Mouse (Mus musculus) stomach, embryonic 15.5 days (tissue): Measurements from ENCODE around the gene Golt1b. TPM values are rescaled to one million over a fixed set of nuclear protein-coding genes. Genes with fewer than 3 reads are reported as not detected.
A peak's percentile ranks its signal among the peaks of the same experiment; 100 is the strongest.

Source experiments
- ATAC-seq: fragments of 200-750 bp; cut with Nextera tagmentation; 2 replicates; pipeline ENCODE4 v1.8.0; 2017; ENCODE audit warnings: low read depth, moderate number of reproducible peaks, moderate TSS enrichment; ENCODE audit not compliant: insufficient read depth, low FRiP score
- H3K27ac ChIP-seq: fragments of 300-500 bp; sonication (generic); 2 replicates; pipeline ENCODE4 v1.5.1; 2015; ENCODE audit warnings: mild to moderate bottlenecking, inconsistent platforms
- H3K27me3 ChIP-seq: fragments of 300-500 bp; sonication (generic); replicated peaks from 2 replicates; pipeline ENCODE4 v1.6.1; 2015; ENCODE audit warnings: inconsistent platforms
- H3K36me3 ChIP-seq: fragments of 300-500 bp; sonication (generic); 2 replicates; pipeline ENCODE4 v1.6.1; 2015; ENCODE audit warnings: inconsistent platforms
- H3K4me1 ChIP-seq: fragments of 300-500 bp; sonication (generic); 2 replicates; pipeline ENCODE4 v1.6.1; 2015; ENCODE audit warnings: inconsistent platforms
- H3K4me2 ChIP-seq: fragments of 300-500 bp; sonication (generic); 2 replicates; pipeline ENCODE4 v1.6.1; 2015; ENCODE audit warnings: mild to moderate bottlenecking, inconsistent platforms
- H3K4me3 ChIP-seq: fragments of 300-500 bp; sonication (generic); replicated peaks from 2 replicates; pipeline ENCODE4 v1.5.1; 2015; ENCODE audit warnings: inconsistent platforms
- H3K9ac ChIP-seq: fragments of 300-500 bp; sonication (generic); 2 replicates; pipeline ENCODE4 v1.6.1; 2015; ENCODE audit warnings: inconsistent platforms
- H3K9me3 ChIP-seq: fragments of 300-500 bp; sonication (generic); 2 replicates; pipeline ENCODE4 v1.6.1; 2016; ENCODE audit warnings: inconsistent platforms
- WGBS: fragments of 180-500 bp; shearing (Covaris S2); methylation state at CpG from one replicate; pipeline ENCODE4 v1.1.7; 2015; 5-methylcytosine and 5-hydroxymethylcytosine counted together
- polyA plus RNA-seq: library from polyadenylated mRNA; unstranded; fragments of >200 nt; fragmentation: Nextera tagmentation; extraction: Ambion mirVana; gene quantifications from 2 replicates; pipeline ENCODE4 v1.2.1, GENCODE M21; 2015

Golt1b gene
- polyA plus RNA-seq, 1 experiment from 2014 or later: 84.0 TPM

DNA sequence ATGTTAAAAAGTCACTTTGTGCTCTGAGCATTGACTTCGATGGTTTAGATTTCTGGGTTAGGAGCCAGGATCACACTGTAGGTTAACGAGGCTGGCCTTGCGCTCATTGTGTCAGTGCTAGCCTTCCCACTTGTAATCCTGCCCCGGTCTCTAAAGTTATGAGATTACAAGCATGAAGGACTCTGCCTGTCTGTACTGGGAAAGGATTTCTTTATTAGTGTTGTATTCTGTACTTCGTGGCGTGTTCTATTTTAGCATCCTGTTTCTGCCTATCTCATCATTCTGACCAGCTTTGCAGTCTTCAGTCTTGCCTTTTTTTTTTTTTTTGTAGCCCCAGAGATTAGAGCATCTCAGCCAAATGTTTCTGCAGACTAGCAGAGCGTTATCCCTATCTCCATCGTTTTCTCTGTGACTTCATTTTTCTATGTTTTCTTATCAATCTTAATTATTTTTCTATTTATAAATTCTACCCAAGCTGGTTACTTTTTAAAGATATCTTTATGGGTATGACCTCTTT, 792 bp downstream of the Golt1b start:
- Histone ChIP-seq H3K4me1 (peaks cover 12% of the 10 kb centered on the region; the same call in 1 of the 2 replicates), H3K27me3 (no peaks in the 10 kb centered on the region), H3K36me3 (peaks cover under 1% of the 10 kb centered on the region; the same call in 1 of the 2 replicates), H3K9ac (peak overlapping the region; percentile 93), H3K27ac (no peak overlapping the region), H3K4me3 (peak overlapping the region; percentile 99), H3K9me3 (no peaks in the 10 kb centered on the region), H3K4me2 (peak overlapping the region; percentile 70)
- WGBS: 15% methylated on average over 8 of the region's 8 CpGs
- no peak for ATAC-seq

- no peak overlapping the region for H3K4me2 ChIP-seq
- no peak overlapping the region for H3K27ac ChIP-seq
- no peaks in the 10 kb centered on the region for H3K9me3 ChIP-seq
- no peak for ATAC-seq
- H3K4me3 ChIP-seq: no peak overlapping the region
- H3K36me3 ChIP-seq: peaks cover 8% of the 10 kb centered on the region; the same call in 1 of the 2 replicates
- H3K4me1 ChIP-seq: peaks cover 12% of the 10 kb centered on the region; the same call in 1 of the 2 replicates
- WGBS: 83% methylated on average over 2 of the region's 2 CpGs
- H3K9ac ChIP-seq: no peak overlapping the region
- no peaks in the 10 kb centered on the region for H3K27me3 ChIP-seq
These were observed 2.1 kb downstream of the Golt1b start for GRCm38 (mm10) chr6:142389101-142389500.

- H3K36me3 ChIP-seq: peaks cover 19% of the 10 kb centered on the region
- no peaks in the 10 kb centered on the region for H3K27me3 ChIP-seq
- WGBS: 74% methylated on average over 5 of the region's 5 CpGs
- ATAC-seq: no peak
- H3K9me3 ChIP-seq: no peaks in the 10 kb centered on the region
- H3K9ac ChIP-seq: no peak overlapping the region
- no peak overlapping the region for H3K27ac ChIP-seq
- H3K4me2 ChIP-seq: no peak overlapping the region
- H3K4me1 ChIP-seq: peaks cover 12% of the 10 kb centered on the region; the same call in 1 of the 2 replicates
- no peak overlapping the region for H3K4me3 ChIP-seq
These were observed 5.3 kb downstream of the Golt1b start for GRCm38 (mm10) chr6:142392312-142392711.

- H3K4me1 ChIP-seq: no peaks in the 10 kb centered on the region
- no peak overlapping the region for H3K4me2 ChIP-seq
- peaks cover 19% of the 10 kb centered on the region for H3K36me3 ChIP-seq
- H3K4me3 ChIP-seq: no peak overlapping the region
- WGBS: 85% methylated on average over 5 of the region's 5 CpGs
- no peak overlapping the region for H3K9ac ChIP-seq
- no peak overlapping the region for H3K27ac ChIP-seq
- no peaks in the 10 kb centered on the region for H3K9me3 ChIP-seq
- no peak for ATAC-seq
- no peaks in the 10 kb centered on the region for H3K27me3 ChIP-seq
These were observed 7.6 kb downstream of the Golt1b start for GRCm38 (mm10) chr6:142394669-142395068.

- no peak overlapping the region for H3K4me3 ChIP-seq
- no peak overlapping the region for H3K9ac ChIP-seq
- WGBS: 89% methylated on average over 6 of the region's 6 CpGs
- H3K4me1 ChIP-seq: no peaks in the 10 kb centered on the region
- H3K27me3 ChIP-seq: no peaks in the 10 kb centered on the region
- H3K9me3 ChIP-seq: no peaks in the 10 kb centered on the region
- peaks cover 22% of the 10 kb centered on the region for H3K36me3 ChIP-seq
- H3K4me2 ChIP-seq: no peak overlapping the region
- no peak overlapping the region for H3K27ac ChIP-seq
- ATAC-seq: no peak
These were observed 8.7 kb downstream of the Golt1b start for GRCm38 (mm10) chr6:142395756-142396155.

- Histone ChIP-seq H3K27ac (no peak overlapping the region), H3K27me3 (peaks cover 12% of the 10 kb centered on the region), H3K36me3 (no peaks in the 10 kb centered on the region), H3K9me3 (no peaks in the 10 kb centered on the region), H3K4me1 (no peaks in the 10 kb centered on the region), H3K4me3 (no peak overlapping the region), H3K9ac (no peak overlapping the region), H3K4me2 (no peak overlapping the region)
- 16% methylated on average over 1 of the region's 1 CpGs for WGBS
- ATAC-seq: no peak
These were observed 24.1 kb downstream of the Golt1b start for GRCm38 (mm10) chr6:142411140-142411539.

GRCm38 (mm10) chr6:142412906-142413491, 26.0 kb downstream of the Golt1b start, which contains the start of gene Spx:
TSS of gene Spx (plus strand) at chr6:142413441.
- H3K9me3 ChIP-seq: no peaks in the 10 kb centered on the region
- H3K9ac ChIP-seq: no peak within 1 kb of the TSS
- WGBS: 56% methylated on average over 11 of the region's 11 CpGs
- no peak within 1 kb of the TSS for H3K27ac ChIP-seq
- no peak for ATAC-seq
- no peaks in the 10 kb centered on the region for H3K4me1 ChIP-seq
- H3K4me3 ChIP-seq: no peak within 1 kb of the TSS
- no peak within 1 kb of the TSS for H3K4me2 ChIP-seq
- H3K36me3 ChIP-seq: no peaks in the 10 kb centered on the region
- H3K27me3 ChIP-seq: peaks cover 12% of the 10 kb centered on the region

DNA sequence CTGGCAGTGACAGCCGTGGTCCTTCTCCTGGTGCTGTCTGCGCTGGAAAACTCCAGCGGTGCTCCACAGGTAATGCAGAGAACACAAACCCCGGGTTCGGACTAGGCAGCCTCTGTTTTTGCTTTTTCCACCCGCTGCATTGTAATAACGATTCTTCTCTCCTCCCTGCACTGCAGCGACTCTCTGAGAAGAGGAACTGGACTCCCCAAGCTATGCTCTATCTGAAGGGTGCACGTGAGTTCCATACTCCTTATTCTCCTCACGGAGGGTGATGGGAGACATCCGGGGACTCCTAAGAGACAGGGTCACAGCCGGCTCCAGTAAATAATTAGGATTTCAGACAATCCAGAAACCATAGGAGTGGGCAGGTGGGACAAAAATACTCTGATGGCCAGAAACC, 26.8 kb downstream of the Golt1b start:
- 14% methylated on average over 12 of the region's 12 CpGs for WGBS
- no peak for ATAC-seq
- no peaks in the 10 kb centered on the region for H3K36me3 ChIP-seq
- no peak overlapping the region for H3K9ac ChIP-seq
- H3K27ac ChIP-seq: no peak overlapping the region
- H3K27me3 ChIP-seq: peaks cover 12% of the 10 kb centered on the region
- no peaks in the 10 kb centered on the region for H3K9me3 ChIP-seq
- H3K4me2 ChIP-seq: no peak overlapping the region
- H3K4me1 ChIP-seq: no peaks in the 10 kb centered on the region
- no peak overlapping the region for H3K4me3 ChIP-seq

GRCm38 (mm10) chr6:142414597-142414996, 27.6 kb downstream of the Golt1b start:
- no peak for ATAC-seq
- no peaks in the 10 kb centered on the region for H3K36me3 ChIP-seq
- H3K4me3 ChIP-seq: peak overlapping the region; percentile 19

DNA sequence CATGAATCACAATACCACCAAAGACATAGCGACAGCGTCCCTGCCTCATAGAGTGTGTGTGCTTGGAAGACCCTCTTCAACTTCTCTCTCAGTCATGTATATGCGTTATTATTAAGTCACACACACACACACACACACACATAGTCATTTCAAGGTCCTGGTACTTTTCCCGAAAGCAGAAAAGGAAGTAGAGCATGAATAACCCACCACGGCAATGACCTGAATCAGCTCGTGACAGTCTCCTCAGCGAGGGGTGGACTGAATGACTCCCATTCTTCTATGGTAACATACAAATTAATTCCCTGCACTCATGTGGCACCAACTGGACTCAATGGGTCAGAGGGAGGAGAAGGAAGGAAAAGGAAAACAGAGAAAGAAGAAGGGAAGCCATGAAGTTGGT, 38.0 kb downstream of the Golt1b start:
- Histone ChIP-seq H3K4me3 (no peak overlapping the region), H3K9ac (no peak overlapping the region), H3K4me1 (no peaks in the 10 kb centered on the region), H3K9me3 (no peaks in the 10 kb centered on the region), H3K27ac (no peak overlapping the region), H3K4me2 (no peak overlapping the region), H3K27me3 (no peaks in the 10 kb centered on the region), H3K36me3 (no peaks in the 10 kb centered on the region)
- no peak for ATAC-seq
- WGBS: 75% methylated on average over 7 of the region's 7 CpGs

More at GRCm38 (mm10) chr6:142414597-142414996, 27.6 kb downstream of the Golt1b start:
- Histone ChIP-seq H3K27ac (no peak overlapping the region), H3K4me2 (peak overlapping the region; percentile 53), H3K27me3 (peaks cover 12% of the 10 kb centered on the region), H3K4me1 (no peaks in the 10 kb centered on the region), H3K9ac (no peak overlapping the region), H3K9me3 (no peaks in the 10 kb centered on the region)
- WGBS: 1% methylated on average over 24 of the region's 24 CpGs

DNA sequence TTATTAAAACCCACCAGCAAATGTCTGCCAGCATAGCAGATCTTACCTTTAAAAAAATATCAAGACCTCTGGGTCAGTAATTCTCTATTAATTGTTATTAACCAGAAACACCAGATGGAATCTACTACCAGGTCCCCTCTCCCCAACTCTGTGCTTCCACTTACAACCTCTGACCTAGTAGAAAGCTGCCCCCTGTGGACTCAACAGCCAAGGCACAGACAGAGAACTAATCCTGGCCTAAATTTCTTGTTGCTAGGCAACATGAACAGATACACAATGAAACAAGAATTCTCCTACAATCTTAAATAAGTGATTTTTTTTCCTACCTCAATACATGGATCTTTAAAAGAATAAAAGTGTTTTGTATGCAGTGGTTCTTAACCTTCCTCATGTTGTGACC, 42.1 kb downstream of the Golt1b start:
- ATAC-seq: no peak
- no peaks in the 10 kb centered on the region for H3K4me1 ChIP-seq
- H3K4me2 ChIP-seq: no peak overlapping the region
- no peak overlapping the region for H3K9ac ChIP-seq
- H3K27ac ChIP-seq: no peak overlapping the region
- H3K36me3 ChIP-seq: no peaks in the 10 kb centered on the region
- H3K9me3 ChIP-seq: no peaks in the 10 kb centered on the region
- H3K27me3 ChIP-seq: no peaks in the 10 kb centered on the region
- H3K4me3 ChIP-seq: no peak overlapping the region

- no peak for ATAC-seq
- Histone ChIP-seq H3K27ac (no peak overlapping the region), H3K4me1 (no peaks in the 10 kb centered on the region), H3K36me3 (no peaks in the 10 kb centered on the region), H3K4me3 (no peak overlapping the region), H3K9me3 (no peaks in the 10 kb centered on the region), H3K4me2 (no peak overlapping the region), H3K9ac (no peak overlapping the region), H3K27me3 (no peaks in the 10 kb centered on the region)
- 66% methylated on average over 12 of the region's 12 CpGs for WGBS
These were observed 64.4 kb downstream of the Golt1b start for GRCm38 (mm10) chr6:142451381-142451780.
